Mouse (Mus musculus) kidney, adult 8-10 months (tissue): Measurements from ENCODE around the gene 0610009B22Rik.
"Not testable (repeated sequence)": the region's sequence is repeated elsewhere in the genome, so short reads cannot be mapped to it uniquely, and the experiment has no call there.

Experiments used
- DNase-seq, 2 experiments: peaks; one replicate each; pipeline ENCODE4 v3.0.0; 2022

Gene 0610009B22Rik

GRCm38 (mm10) chr11:51688330-51689328, at the start of gene 0610009B22Rik:
Gene 0610009B22Rik (minus strand): TSS chr11:51688874.
- peak; percentile 99 to 100 for DNase-seq

GRCm38 (mm10) chr11:51734218-51734617, 45.5 kb upstream of the 0610009B22Rik start:
- DNase-seq, result not testable (repeated sequence)

- DNase-seq, result no peak
Measured at GRCm38 (mm10) chr11:51732883-51733282, 44.2 kb upstream of the 0610009B22Rik start.

GRCm38 (mm10) chr11:51721066-51721465, 32.4 kb upstream of the 0610009B22Rik start:
- DNase-seq, result no peak

- DNase-seq, result no peak
Measured at GRCm38 (mm10) chr11:51707080-51707479, 18.4 kb upstream of the 0610009B22Rik start.

- DNase-seq, result no peak
Measured at GRCm38 (mm10) chr11:51706451-51706850, 17.8 kb upstream of the 0610009B22Rik start.

- peak in 1 of 2 experiments; percentile 39 for DNase-seq
Measured at GRCm38 (mm10) chr11:51703379-51703998, 14.8 kb upstream of the 0610009B22Rik start.

- no peak for DNase-seq
Measured at GRCm38 (mm10) chr11:51702831-51703230, 14.2 kb upstream of the 0610009B22Rik start.

GRCm38 (mm10) chr11:51694984-51695383, 6.3 kb upstream of the 0610009B22Rik start:
- DNase-seq, result no peak

- DNase-seq, result not testable (repeated sequence)
Measured at GRCm38 (mm10) chr11:51690597-51690996, 1.9 kb upstream of the 0610009B22Rik start.

GRCm38 (mm10) chr11:51689343-51689742, 669 bp upstream of the 0610009B22Rik start:
- DNase-seq, result peak in 1 of 2 experiments; percentile 26

GRCm38 (mm10) chr11:51681976-51682374, 6.7 kb downstream of the 0610009B22Rik start:
- peak in 1 of 2 experiments; percentile 20 for DNase-seq

- DNase-seq, result peak; percentile 81 to 90
Measured at GRCm38 (mm10) chr11:51681324-51681975, 7.2 kb downstream of the 0610009B22Rik start.

- DNase-seq, result no peak
Measured at GRCm38 (mm10) chr11:51679466-51679865, 9.2 kb downstream of the 0610009B22Rik start.

- DNase-seq, result no peak
Measured at GRCm38 (mm10) chr11:51677737-51678418, 10.8 kb downstream of the 0610009B22Rik start.

GRCm38 (mm10) chr11:51675386-51675785, 13.3 kb downstream of the 0610009B22Rik start:
- DNase-seq, result no peak

GRCm38 (mm10) chr11:51673291-51673690, 15.4 kb downstream of the 0610009B22Rik start:
- DNase-seq, result peak; percentile 37 to 47

GRCm38 (mm10) chr11:51671376-51671775, 17.3 kb downstream of the 0610009B22Rik start:
- DNase-seq, result no peak

GRCm38 (mm10) chr11:51670846-51671245, 17.8 kb downstream of the 0610009B22Rik start:
- DNase-seq, result no peak

- DNase-seq, result not testable (repeated sequence)
Measured at GRCm38 (mm10) chr11:51664747-51665146, 23.9 kb downstream of the 0610009B22Rik start.

- DNase-seq, result no peak
Measured at GRCm38 (mm10) chr11:51662632-51663031, 26.0 kb downstream of the 0610009B22Rik start.

- peak in 1 of 2 experiments; percentile 41 for DNase-seq
Measured at GRCm38 (mm10) chr11:51661867-51662365, 26.8 kb downstream of the 0610009B22Rik start.
